Mouse (Mus musculus): ENCODE measurements around the gene Tex48.

Tex48 gene

DNA sequence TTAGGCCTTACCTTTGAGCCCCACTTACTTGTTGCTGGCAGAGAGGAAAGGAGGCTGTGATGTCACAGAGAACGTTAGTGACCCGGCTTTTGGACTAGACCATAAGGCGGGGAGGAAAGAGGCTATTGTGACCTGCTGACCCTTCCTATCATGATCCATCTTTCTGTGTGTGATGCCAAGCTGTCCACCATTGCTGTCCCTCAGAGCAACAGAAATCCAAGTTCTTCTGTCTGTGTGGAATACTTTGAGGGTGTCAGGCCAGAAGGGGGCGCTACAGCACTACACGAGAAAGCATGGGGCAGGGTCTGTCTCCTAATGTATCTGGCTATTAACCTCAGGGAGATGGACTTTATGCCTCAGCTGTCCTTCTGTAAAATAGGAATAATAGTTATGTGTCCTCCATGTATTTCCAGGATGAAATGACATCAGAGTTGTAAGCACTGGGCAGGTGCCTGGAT is at the start of gene Tex48:
Gene Tex48 (minus strand): TSS at position 51 of the 458 bp plus-strand sequence.
- TF ChIP-seq GATA4 (IDR thresholded peaks at IDR 0.05; ENCODE audit: insufficient replicate concordance, low read length), result no peak

- no peak for TF ChIP-seq GATA4 (IDR thresholded peaks at IDR 0.05; ENCODE audit: insufficient replicate concordance, low read length)
Observed at GRCm38 (mm10) chr4:63668255-63668654, 46.0 kb upstream of the Tex48 start.

DNA sequence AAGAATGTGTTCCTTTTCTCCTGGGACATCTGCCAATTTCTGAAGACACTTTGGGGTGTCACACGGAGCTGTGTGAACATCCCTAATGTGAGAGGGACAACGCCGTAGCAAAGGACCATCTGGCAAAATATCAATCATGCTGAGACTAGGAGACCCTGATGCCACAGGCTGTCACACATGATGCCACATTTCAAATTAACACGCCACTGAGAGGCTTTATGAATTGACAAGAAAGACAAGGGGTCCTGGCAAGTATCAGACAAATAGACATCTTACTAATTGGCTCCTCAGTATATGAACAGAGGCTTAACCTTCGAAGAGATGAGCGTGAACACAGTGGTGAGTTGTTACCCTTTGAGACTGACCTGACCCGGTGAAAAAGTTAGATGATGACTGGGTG is 43.5 kb upstream of the Tex48 start:
- TF ChIP-seq GATA4 (IDR thresholded peaks at IDR 0.05; ENCODE audit: insufficient replicate concordance, low read length), result no peak

- no peak for TF ChIP-seq GATA4 (IDR thresholded peaks at IDR 0.05; ENCODE audit: insufficient replicate concordance, low read length)
Observed at GRCm38 (mm10) chr4:63663279-63663678, 41.1 kb upstream of the Tex48 start, which contains the start of gene Gm11214. Gene Gm11214, minus strand, starts transcription at chr4:63663379.

GRCm38 (mm10) chr4:63661857-63662256 is 39.6 kb upstream of the Tex48 start:
- TF ChIP-seq GATA4 (IDR thresholded peaks at IDR 0.05; ENCODE audit: insufficient replicate concordance, low read length), result no peak

DNA sequence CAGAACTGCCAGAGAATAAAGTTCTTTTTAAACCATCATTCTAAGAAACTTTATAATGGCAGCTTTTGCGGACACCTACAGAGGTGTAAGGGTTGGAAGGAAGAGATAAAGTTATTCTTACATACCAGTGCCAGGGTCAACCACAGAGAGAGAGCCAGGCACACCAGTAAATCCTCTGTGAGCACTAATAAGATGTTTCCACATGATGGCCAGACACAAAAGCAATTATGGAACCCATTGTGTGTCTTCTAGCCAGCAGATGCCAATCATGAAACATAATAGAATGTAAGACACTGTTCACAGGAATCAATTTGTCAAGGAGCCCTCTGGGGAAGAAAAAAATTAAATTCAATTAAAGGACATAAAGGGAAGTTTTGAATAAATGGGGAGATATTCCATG is 39.2 kb upstream of the Tex48 start:
- TF ChIP-seq GATA4 (IDR thresholded peaks at IDR 0.05; ENCODE audit: insufficient replicate concordance, low read length), result no peak

GRCm38 (mm10) chr4:63659775-63660174 is 37.5 kb upstream of the Tex48 start:
- TF ChIP-seq GATA4 (IDR thresholded peaks at IDR 0.05; ENCODE audit: insufficient replicate concordance, low read length), result no peak

DNA sequence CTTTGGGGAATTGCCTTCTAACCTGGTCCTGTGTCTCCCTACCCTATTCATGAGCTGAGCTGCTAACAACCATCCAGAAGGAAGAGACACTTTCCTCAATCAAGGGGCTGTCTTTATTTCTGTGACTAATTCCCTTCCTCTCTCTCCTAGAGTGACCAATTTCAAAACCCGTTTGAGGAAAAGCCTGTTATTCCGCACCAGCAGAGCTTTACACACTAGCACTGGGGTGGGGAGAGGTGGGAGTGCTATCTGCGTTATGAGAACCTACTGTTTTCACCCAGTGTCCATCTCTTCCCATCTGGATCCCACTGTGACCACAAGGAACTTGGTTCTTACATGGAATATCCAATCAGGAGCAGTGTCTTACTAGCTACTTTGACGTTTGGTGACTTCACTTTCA is 36.9 kb upstream of the Tex48 start:
- no peak for TF ChIP-seq GATA4 (IDR thresholded peaks at IDR 0.05; ENCODE audit: insufficient replicate concordance, low read length)

DNA sequence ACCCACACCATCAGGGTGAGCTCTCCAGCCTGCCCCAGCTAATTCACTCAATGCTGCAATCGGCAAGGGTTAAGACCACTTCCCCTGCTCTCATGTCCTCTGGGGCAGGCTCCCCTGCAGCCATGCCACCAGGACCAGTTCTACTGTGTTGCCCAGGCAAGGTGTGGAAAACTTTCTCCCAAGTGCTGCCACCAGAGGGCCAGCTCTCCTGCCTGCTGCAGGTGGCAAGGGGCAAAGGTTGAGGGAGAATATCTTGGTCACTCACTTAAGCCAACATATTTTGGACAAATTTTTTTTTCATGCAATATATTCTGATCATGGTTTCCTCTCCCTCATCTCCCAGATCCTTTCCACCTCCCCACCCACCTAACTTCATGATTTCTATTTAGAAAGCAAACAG is 32.2 kb upstream of the Tex48 start:
- TF ChIP-seq GATA4 (IDR thresholded peaks at IDR 0.05; ENCODE audit: insufficient replicate concordance, low read length), result no peak

- no peak for TF ChIP-seq GATA4 (IDR thresholded peaks at IDR 0.05; ENCODE audit: insufficient replicate concordance, low read length)
Observed at GRCm38 (mm10) chr4:63643956-63644726, 21.9 kb upstream of the Tex48 start.

- TF ChIP-seq GATA4 (IDR thresholded peaks at IDR 0.05; ENCODE audit: insufficient replicate concordance, low read length), result no peak
Observed at GRCm38 (mm10) chr4:63639842-63640241, 17.6 kb upstream of the Tex48 start.

GRCm38 (mm10) chr4:63638603-63639002 is 16.4 kb upstream of the Tex48 start:
- TF ChIP-seq GATA4 (IDR thresholded peaks at IDR 0.05; ENCODE audit: insufficient replicate concordance, low read length), result no peak

DNA sequence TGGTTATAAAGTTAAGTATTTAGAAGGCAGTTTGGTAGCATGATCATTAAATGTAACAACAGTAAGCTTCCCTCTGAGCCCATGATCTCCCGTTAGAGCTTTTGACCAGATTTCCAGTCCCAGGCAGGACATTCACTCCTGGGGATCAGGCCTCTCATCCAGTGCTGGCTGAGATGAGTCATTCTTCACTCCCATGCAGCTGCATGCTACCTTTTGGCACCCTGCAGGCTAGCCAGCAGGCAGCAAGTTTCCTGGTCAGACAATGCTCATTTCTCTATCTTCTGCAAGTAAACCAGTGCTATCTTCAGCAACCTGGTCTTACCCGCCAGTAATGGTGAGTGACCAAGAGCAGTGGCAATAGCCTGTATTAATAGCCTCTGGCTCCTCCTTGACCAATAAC is 11.0 kb upstream of the Tex48 start:
- no peak for TF ChIP-seq GATA4 (IDR thresholded peaks at IDR 0.05; ENCODE audit: insufficient replicate concordance, low read length)

GRCm38 (mm10) chr4:63627111-63627510 is 4.9 kb upstream of the Tex48 start:
- no peak for TF ChIP-seq GATA4 (IDR thresholded peaks at IDR 0.05; ENCODE audit: insufficient replicate concordance, low read length)

DNA sequence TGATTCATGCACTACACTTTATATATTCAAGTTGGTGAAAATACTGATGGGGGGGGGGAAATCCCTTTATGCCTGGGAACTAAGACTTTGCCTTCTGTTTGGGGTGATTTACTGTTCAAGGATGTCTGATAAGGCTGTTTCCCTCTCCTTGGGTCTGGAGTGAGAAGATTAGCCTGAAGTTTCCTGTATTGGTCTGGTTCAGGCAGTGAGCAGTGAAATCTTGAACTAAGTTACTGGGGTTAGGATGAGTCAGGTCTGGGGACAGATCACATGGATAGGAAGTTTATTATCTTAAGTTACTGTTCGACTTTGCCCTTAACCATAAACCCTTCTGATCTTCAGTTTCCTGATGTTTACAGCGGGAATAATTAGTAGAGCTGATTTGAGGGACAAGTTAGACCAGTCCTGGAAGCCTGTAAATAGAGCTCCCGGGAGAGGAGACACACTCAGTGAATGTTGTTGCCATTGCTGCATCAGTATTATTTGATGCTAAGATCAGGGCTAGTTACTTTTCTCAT is 3.4 kb upstream of the Tex48 start:
- TF ChIP-seq GATA4 (IDR thresholded peaks at IDR 0.05; ENCODE audit: insufficient replicate concordance, low read length), result peak; percentile 78

DNA sequence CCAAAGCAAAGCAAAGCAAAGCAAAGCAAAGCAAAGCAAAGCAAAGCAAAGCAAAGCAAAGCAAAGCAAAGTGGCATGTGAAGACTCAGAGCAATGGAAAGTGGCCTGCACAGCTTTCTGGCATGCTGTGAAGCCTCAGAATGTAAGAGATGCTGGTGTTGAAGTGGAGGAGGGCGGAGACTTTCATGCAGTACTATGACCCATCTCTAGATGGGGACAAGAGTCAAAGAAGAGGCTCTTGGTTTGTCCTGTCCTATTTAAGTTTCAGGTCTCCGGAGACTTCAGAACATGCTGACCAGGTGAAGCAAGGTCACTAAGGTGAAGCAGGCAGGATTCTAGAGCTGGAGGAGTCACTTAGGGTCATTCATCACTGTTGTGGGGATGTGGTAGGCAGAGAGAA is 367 bp downstream of the Tex48 start:
- no peak for TF ChIP-seq GATA4 (IDR thresholded peaks at IDR 0.05; ENCODE audit: insufficient replicate concordance, low read length)

DNA sequence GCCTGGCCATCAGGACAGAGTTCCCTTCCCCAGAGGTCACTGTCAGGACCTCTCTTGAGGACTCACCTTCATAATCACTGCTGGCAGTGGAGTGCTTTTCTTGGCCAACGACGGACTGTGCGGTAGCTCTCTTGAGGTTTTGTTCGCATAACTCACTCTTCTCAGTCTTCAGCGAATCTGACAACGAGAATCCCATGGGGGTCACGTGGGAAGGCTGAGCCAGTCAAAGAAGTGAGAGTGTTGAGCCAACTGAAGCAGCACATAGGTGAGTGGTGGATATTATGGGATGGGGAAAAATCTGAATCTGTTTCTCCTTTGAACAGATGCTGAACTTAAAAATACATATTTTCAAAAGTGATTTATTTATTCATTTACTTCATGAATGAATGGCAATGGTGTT is 13.8 kb downstream of the Tex48 start:
- no peak for TF ChIP-seq GATA4 (IDR thresholded peaks at IDR 0.05; ENCODE audit: insufficient replicate concordance, low read length)

Data from liver, adult (tissue).